Mouse (Mus musculus): Measurements from ENCODE around the gene Glb1l.
A peak's percentile ranks its signal among the peaks of the same experiment; 100 is the strongest.

Glb1l gene

DNA sequence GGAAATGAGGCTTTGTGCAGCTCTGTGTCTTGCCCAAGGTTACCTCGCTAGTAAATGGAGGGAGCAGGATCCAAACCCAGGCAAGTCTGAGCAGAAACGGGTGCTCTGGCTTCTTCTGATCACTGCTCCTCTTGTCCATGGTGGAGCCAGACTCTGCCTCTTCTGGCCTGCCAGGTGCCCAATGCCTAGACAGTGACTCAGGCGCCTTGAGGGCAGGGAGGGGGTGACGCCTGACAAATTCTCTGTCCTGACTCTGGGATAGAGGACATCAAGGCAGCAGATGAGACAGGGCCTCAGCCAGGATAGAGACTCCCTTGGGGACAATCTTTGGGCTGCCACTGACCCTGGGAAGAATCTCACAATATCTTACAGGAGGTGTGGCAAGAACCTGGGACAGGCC, 20.6 kb upstream of the Glb1l start:
- DNase-seq (ENCODE audit: low spot score in 2 of 2) = no peak

DNA sequence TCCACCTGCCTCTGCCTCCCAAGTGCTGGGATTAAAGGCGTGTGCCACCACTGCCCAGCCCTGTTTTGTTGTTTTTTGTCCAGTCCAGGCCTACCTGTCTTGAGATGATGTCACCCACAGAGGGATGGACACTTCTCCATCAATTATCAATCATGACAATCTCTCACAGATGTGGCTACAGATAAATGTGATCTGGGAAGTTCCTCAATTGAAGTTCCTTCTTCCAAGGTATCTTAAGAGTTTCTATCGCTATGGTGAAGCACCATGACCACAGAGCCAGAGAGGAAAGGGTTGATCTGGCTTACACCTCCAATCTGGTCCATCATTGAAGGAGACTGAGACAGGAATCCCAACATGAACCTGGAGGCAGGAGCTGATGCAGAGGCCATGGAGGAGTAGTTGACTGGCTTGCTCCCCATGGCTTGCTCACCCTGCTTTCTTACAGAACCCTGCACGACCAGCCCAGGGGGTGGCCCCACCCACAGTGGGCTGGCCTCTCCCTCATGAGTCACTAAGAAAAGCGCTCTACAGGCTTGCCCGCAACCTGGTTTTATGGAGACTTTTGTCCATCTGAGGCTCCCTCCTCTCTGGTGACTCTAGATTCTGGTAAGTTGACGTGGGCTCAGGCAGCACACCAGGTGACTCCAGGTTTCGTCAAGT, 19.9 kb upstream of the Glb1l start:
- peak; percentile 46 to 48 for DNase-seq (ENCODE audit: low spot score in 2 of 2)

DNA sequence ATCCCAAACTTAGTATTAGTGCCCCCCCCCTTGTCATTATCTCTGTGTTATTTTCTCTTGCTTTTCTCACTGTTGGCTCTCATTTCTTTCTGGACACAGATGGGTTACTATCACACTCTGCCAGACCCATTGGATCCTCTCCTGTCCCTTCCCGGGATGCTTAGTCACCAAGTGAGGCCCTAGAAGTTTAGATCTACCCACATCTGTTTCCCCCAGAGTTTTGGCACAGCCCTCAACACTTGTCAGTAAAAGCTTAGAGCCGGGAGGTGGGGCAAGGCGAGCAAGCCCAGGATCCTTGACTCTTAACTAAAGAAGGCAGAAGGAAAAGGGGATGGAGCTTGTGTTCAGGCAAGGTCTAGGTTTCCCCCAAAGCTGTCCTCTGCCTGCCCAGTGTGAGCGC, 18.5 kb upstream of the Glb1l start:
- no peak for DNase-seq (ENCODE audit: low spot score in 2 of 2)

DNA sequence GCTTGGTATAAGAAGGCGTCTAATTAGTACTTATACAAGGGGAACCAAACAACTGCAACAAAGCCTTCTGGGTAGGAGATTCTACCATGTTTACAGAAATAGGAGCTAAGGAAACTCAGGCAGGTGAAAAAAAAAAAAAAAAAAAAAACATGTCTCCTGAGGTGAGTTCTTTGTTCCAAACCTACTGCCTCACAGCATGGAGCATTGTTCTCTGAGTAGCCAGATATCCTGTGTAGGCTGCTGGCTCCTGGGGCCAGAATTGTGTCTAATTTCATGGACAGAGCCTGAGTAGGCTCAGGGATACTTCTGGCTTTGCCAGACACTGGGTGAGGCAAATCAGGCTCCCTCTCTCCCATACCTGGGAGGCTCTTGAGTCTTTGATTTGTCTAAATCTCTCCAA, 17.0 kb upstream of the Glb1l start:
- no peak for DNase-seq (ENCODE audit: low spot score in 2 of 2)

DNA sequence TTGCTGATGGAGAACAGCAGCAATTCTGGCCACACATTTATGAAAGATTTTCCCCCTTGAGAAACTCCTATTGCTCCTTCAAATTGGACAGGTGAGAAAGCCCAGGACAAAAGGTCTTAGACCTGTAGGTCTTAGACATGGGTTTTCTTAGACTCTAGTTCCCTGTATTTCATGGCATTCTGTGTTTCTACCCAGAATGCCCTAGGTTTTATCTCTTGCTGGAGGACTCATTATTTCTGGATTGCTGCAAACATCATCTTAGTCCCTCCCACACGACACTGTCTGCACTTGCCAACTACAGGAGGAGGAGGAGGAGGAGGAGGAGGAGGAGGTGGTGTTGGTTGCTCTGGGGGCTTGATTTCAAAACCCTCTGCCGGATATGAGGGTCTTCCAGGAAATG, 15.5 kb upstream of the Glb1l start:
- no peak for DNase-seq (ENCODE audit: low spot score in 2 of 2)

DNA sequence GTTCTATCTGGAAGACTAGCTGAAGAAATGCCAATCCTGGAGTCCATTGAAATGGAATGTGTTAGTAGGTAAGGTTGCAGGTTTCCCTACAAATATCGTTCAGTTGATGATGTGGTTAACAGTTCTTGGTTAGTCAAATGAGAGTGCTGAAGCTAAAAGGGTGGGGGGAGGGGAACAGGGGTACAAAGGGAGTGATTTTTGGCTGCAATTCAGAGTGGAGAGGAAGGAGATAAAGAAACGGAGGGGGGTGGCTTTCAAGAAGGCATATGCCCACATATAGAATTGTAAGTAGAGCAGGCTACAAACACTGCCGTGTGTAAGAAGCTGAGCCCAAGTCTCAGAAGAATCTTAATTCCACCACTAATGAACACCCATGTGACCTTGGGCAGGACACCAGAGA, 14.9 kb upstream of the Glb1l start:
- no peak for DNase-seq (ENCODE audit: low spot score in 2 of 2)

DNA sequence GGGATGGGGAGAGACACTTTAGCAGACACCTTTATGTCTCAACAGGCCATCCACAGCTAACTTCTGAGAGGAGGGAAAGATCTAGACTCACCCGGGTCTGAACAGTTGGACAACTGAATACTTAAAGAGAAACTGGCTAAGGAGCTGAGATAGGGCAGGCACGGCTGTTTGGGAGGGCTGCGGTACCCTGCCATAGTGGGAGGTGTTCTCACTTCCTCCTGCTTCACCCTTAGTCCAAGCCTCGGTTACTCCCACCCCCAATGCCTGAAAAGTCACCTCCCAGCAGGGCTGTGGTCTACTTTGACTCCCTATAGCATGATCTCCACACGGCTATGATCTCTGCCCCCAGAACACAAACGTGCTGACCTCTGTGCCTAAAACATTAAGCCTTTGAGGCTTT, 12.9 kb upstream of the Glb1l start:
- DNase-seq (ENCODE audit: low spot score in 2 of 2) = no peak

DNA sequence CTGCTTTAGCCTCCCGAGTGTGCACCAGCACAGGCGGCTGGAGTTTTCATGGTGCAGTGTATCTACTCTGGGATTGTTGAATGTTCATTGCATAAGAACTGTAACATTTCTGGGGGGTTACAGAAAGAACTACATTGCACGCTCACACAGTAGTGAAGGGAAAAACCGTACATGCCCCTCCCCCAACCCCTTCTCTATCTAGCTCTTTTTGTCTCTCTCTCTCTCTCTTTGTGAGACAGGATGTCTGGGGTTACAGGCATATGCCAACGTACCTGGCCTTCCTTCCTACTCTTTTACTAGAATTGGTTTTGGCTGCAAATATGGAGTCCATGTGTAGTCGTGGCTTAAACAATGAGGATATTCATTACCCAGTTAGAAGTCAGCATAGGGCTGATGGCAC, 12.3 kb upstream of the Glb1l start:
- no peak for DNase-seq (ENCODE audit: low spot score in 2 of 2)

DNA sequence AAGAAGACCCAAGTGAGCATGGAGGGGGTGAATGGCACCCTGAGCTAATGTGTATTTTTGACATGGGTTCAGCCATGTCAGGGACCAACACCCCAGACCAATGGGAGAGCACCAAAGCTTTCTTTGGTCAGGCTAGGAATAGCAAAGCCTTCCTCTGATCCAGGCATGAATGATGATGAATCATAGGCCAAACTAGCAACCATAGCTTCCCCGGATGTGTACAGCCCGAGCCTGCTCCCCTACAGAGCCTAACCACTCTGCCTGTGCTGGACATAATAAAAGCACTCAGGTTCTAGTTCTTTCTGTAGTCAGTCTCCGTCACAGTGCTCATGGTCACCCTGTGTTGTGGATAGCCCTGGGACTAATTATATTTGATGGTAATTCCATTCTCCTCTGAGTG, 10.9 kb upstream of the Glb1l start:
- DNase-seq (ENCODE audit: low spot score in 2 of 2) = no peak

DNA sequence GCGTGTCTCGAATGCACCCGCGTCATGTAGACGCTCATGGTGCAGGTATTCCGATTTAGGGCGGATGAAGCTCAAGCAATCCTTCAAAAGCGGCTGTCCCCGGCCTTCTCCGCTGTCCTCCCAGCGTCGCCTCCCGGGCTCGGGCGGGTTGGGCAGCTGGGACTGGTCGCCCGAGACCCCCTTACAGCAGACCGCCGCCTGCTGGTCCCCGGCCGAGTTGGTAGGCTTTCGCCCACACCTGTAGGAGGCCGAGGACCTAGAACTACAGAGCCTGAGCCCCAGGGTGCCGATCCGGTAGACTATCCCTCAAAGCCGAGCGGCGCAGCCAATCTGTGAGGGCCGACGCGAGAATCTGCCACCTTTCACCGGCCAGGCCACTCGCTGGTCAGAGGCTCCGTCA, 8.9 kb upstream of the Glb1l start, which contains the start of gene Tuba4a:
Gene Tuba4a (minus strand): TSS at position 335 of the 400 bp plus-strand sequence.
- DNase-seq (ENCODE audit: low spot score in 2 of 2) = peak in 1 of 2 experiments; percentile 24

DNA sequence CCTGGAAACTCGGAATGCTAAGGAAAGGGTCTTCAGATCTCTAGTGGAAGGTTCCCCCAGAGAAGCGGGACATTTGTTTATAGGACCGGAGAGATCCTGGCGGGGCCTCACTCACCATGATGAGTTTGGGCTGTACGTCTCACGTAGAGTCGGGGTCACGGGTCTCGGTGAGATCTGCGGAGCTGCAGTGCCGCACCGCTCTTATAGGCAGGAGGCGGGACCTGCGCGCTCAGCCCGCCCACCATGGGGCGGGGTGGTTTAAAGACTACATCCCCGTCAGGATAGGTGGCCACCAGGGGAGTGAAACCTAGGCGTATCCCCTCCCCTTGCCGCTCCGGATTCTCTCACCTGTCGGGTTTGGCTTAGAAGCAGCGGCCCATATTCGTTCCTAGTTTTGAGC, 8.5 kb upstream of the Glb1l start:
- peak; percentile 91 to 95 for DNase-seq (ENCODE audit: low spot score in 2 of 2)

DNA sequence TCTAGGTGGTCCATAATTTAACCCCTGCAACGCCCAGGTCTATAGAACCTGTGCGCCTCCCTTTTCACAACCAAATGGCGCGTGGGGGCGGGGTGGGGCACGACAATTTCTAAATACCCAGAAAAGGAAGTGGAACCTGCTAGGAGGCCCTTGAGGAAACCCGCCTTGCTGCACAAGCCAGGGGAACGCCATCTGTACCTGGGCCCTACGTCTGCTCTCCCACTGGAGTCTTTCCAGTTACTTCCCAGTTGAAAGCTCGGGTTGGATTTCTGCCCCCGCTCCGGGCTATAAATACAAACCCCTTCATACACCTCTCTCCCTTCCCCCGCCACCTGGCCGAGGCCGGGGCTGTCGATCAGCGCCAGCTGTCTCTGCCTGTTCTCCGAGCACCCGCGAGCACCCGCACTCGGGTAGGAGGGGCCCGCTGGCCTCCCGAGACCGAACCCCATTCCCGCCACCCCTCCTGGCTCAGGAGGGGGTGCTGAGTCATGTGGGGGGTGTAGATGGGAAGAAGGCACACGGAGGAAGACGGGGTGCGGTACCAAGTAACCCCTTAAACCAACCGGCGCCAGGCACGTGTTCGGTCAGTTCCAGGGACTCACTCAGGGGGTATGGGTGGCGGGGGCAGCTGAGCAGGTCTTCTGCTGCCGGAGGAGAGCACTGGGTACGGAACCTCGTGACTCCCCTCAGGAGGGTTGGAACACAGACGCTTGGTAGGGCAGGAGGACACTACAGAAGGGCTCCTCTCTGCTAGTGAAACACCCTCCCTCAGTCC, 7.8 kb upstream of the Glb1l start:
- peak in 1 of 2 experiments; percentile 37 for DNase-seq (ENCODE audit: low spot score in 2 of 2)

DNA sequence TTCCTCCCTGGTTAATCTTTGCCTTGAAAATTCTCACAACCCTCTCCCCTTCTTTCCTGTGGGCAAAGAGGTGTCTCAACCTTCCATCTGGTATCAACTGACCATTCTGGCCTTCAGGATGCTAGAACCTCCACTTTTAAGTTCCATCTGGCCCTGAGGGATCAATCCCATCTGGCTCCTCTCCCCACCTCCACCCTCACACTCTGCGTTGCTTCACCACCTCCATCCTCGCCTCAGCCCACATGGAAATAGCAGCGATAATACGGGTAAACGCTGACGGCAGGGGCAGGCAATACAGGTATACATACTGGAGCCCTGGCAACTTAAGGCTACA, 7.2 kb upstream of the Glb1l start:
- no peak for DNase-seq (ENCODE audit: low spot score in 2 of 2)

DNA sequence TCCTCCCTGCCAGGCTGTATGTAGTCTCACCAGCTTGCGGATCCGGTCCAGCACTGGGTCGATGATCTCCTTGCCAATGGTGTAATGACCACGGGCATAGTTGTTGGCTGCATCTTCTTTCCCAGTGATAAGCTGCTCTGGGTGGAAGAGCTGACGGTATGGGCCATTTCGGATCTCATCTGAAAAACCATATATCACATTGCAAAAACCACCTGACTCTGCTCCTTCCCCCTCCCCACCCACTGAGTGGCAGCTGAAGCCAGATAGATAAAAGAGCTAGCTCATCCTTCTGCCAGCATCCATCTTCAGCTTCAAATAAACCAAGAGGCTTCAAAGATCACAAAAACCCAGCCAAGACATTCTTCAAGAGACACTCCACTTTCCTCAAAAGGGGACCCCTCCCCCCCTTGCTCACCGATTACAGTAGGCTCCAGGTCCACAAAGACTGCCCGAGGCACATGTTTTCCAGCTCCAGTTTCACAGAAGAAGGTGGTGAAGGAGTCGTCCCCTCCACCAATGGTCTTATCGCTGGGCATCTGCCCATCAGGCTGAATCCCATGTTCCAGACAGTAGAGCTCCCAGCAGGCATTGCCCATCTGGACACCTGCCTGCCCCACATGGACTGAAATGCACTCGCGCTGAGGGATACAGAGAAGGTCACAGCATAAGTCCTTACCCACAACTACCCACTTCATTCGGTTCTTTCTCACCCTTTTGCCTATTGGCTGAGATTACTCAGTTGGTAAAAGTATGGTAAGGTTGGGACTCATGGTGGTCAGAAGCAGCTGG, 6.4 kb upstream of the Glb1l start:
- DNase-seq (ENCODE audit: low spot score in 2 of 2) = no peak

DNA sequence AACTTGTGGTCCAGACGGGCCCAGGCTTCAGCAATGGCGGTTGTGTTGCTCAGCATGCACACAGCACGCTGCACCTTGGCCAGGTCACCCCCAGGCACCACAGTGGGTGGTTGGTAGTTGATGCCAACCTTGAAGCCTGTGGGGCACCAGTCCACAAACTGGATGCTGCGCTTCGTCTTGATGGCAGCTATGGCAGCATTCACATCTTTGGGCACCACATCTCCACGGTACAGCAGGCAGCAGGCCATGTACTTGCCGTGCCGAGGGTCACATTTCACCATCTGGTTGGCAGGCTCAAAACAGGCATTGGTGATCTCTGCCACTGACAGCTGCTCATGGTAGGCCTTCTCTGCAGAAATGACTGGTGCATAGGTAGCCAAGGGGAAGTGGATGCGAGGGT, 5.2 kb upstream of the Glb1l start:
- no peak for DNase-seq (ENCODE audit: low spot score in 2 of 2)

DNA sequence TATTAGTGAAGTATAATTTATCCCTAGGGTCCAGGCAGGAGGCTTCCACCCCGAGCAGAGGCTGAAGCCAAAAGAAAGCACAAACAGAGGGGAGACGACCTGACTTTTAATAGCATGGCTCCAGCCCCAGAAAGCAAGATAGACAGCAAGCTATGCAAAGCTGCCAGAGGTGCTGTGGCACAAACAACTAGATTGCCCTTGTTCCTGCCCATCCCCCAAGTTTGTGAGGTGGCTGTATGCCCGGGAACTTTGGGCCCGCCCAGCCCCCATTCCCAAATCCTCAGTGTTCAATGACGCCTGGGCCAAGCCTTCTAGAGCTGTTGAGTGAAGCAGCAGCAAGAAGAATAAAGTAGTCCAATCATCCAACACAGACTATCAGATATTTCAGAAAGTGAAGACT, 4.3 kb upstream of the Glb1l start:
- peak in 1 of 2 experiments; percentile 56 for DNase-seq (ENCODE audit: low spot score in 2 of 2)

DNA sequence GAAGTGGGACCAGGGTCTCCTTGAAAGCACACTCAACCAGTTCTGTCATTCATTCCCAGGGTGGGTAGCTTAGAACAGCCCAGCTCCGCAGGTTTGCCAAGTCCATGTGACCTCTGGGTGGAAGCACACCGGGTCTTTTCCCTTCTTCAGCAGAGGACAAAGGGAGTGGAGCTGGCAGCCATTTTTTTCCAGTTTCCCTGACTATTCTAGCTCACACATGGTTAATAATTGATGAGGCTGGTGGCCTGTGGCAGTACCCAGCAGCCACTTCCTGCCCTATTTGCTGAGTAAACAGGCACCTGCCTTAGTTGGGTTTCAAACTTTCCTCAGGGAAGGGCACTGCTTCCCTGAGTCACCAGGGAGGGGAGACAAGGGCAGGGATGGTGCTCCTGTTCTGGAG, 3.8 kb upstream of the Glb1l start:
- no peak for DNase-seq (ENCODE audit: low spot score in 2 of 2)

DNA sequence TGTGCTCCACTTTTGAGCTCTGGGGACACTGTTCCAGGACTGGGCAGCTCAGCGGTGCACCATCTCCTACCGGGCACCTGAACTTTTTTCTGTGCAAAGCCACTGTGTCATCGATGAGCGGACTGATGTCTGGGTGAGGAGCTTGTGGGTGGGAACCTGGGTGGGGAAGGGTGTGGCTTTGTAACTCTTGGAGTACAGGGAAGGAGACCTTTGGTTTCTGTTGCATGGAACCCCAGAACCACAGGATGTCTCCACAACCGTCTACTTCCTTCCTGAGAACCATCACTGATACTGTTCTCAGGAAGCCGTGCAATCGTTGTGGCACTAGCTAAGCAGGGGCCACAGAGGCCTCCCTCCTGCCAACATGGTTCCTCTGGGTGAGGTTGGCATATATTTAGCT, 2.5 kb upstream of the Glb1l start:
- no peak for DNase-seq (ENCODE audit: low spot score in 2 of 2)

DNA sequence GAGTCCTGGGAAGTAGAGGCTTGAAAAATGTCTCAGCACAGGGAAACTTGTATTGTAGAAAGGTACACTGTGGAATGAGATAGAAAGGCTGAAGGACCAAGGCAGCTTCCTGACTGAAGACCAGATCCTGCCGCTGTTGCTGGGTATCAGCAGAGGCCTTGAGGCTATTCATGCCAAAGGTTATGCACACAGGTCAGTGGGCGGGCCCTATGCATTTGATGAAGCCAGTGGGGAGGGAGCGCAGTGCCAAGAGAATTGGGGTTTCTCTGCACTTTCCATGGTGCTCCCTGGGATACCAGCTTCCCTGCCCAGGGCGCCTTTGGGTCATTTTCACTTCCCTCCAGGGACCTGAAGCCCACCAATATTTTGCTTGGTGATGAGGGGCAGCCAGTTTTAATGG, 1.9 kb upstream of the Glb1l start:
- DNase-seq (ENCODE audit: low spot score in 2 of 2) = no peak

DNA sequence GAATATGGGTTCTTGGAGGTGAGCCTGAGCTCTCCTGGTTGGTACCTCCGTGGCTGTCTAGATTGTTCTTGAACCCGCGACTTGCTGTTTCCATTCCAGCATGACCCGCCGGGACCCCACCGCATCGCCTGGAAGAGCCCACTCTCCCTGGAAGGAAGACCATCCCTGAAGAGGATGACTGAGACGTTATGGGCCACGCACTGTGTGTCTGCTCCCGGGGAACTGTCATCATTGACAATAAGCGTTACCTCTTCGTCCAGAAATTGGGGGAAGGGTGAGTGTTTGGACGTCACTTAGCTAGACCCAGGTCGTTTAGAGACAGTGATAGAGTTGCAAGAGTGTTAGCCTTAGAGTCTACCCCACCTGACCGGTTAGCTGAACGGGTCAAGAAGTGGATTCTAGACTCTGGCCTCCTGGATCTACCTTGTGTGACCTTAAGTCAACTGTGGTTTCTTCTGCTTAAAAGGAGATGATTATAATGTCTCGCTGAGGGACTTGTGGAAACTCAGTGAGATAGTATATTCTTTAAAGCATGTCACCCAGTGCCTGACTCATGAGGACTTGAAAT, 612 bp upstream of the Glb1l start:
- no peak for DNase-seq (ENCODE audit: low spot score in 2 of 2)

DNA sequence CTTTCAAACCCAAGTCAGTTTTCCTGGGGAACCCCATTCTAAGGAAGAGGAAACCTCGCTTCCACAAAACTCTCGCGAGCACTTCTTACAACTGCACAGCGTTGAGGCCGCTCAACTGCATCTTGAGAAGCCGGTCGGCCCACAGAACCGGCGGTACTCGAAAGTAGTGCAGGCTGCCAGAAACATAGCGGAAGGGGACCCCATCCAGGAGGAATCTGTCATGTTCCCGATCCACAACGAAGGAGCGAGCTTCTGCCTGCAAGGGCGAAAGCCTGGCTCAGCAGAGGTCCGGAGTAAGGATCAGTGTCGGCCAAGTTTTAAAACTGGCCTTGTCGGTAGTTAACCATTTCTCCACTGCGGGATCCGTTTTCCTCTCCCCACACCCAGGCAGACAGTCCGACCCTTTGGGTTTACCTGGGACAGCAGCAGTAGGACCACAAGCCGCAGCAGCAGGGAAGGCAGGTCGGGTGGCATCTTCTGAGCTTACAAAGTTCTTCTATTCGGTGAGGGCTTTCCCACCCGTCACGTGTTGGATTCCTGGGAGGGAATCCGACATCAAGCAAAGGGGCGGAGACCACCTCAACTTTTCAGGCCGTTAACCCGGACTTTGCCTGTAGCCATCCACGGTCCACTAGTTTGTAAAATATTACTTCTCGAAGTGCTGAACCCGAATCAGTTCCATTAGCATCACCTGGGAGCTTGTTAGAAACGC, 1.5 kb downstream of the Glb1l start:
- DNase-seq (ENCODE audit: low spot score in 2 of 2) = peak; percentile 38 to 41

DNA sequence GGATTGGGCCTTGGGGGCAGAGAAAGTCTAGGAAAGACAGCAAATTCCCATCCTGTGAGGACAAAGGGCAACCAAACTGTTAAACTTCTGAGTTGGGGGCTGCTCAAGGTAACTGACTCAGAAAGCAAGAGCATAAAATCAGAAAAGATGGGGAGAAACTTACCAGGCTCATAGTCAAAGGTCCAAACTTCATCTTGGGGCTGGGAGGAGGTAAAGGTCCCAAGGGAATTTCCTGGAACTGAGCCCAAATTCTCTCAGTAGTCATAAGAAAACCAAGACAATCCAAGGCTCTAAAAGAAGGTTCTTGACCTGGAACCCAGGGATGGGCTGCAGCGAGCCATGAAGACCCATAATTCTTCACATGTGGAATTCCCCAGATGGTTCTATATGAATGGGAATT, 9.4 kb downstream of the Glb1l start:
- DNase-seq (ENCODE audit: low spot score in 2 of 2) = no peak

Data from urinary bladder, postnatal 36 days (tissue).